Mouse (Mus musculus): ENCODE results near the gene Syk.

DNA sequence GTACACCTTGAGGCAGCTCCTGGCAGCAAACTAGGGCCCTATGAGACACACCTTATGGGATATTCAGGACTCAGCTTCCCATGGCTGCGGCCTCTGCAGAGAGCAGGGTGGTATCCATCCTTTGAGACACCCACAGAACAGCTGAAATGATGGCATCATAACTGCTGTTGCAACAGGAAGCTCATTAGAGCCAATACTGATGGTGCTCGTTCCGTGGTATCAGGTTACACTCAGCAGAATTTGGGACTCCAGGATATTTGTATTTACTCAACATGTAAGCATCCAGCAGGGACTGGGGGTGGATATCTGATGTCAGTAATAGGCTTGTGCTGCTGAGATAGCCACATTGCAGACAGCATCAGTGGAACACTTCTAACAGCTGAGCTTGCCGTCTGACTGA lies 90.3 kb downstream of the Syk start:
- TF ChIP-seq CTCF (IDR thresholded peaks at IDR 0.05; ENCODE audit: borderline replicate concordance, control insufficient read depth, extremely low read depth, insufficient read depth, low read length, poor library complexity), result no peak
- TF ChIP-seq POLR2A (IDR thresholded peaks at IDR 0.05; ENCODE audit: control insufficient read depth, extremely low read depth, insufficient read depth, low read length, poor library complexity), result no peak
